1 mouse cellular context compared by ENCODE assay signal in the genomic region with DNA sequence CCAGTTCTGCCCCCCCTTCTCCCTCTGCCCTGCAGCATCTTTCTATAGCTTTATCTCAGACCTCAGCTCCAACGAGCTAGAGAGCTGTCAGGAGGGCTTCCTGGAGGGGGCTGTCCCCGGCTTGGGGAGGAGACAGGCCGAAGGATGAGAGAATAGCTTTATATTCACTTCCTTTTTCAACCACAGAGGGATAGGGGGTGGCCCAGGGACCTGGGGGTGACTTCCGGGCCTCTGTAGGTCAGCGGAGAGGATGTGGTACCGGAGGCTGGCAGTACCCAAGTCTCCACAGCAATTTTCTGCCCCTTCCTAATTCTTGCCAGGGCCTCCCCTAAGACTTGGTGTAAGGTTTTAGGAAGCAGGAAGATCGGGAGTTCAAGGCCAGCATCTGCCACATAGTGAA.
A peak's percentile ranks its signal among the peaks of the same experiment; 100 is the strongest.
TF ChIP-seq lines count a peak whose summit lies in the region.

No protein-coding gene starts in this region.

TF ChIP-seq in CH12.LX, 34 proteins besides CTCF, POLR2A, EP300 and RAD21 (continued from another document):
- TF ChIP-seq HCFC1 (IDR thresholded peaks at IDR 0.05; ENCODE audit: low read depth, low read length) = peak; percentile 63
- no peak for TF ChIP-seq JUND (conservative IDR thresholded peaks at IDR 0.05; ENCODE audit: low read depth, low read length)
- peak; percentile 97 for TF ChIP-seq MAZ (IDR thresholded peaks at IDR 0.05; ENCODE audit: low read depth, low read length)
- no peak for TF ChIP-seq SMC3 (IDR thresholded peaks at IDR 0.05; ENCODE audit: low read depth, low read length)
- TF ChIP-seq JUN (IDR thresholded peaks at IDR 0.05; ENCODE audit: insufficient read depth, low read depth, low read length) = no peak; the same call in 1 of the 2 replicates
- no peak for TF ChIP-seq NRF1 (IDR thresholded peaks at IDR 0.05; ENCODE audit: low read depth, low read length)
- TF ChIP-seq MAFK (IDR thresholded peaks at IDR 0.05; ENCODE audit: insufficient replicate concordance, low read length) = 0 out of 2 replicates have a peak, but pooled peaks have one; percentile 46
- peak; percentile 89 for TF ChIP-seq ELF1 (IDR thresholded peaks at IDR 0.05; ENCODE audit: low read depth, low read length)
- peak; percentile 49; the same call in 1 of the 2 replicates for TF ChIP-seq MAX (IDR thresholded peaks at IDR 0.05; ENCODE audit: low read length)
- TF ChIP-seq ZC3H11A (IDR thresholded peaks at IDR 0.05; ENCODE audit: low read depth, low read length) = no peak
